Mouse (Mus musculus): Measurements from ENCODE around the gene Clhc1. TPM values are rescaled to one million over a fixed set of nuclear protein-coding genes. Genes with fewer than 3 reads are reported as not detected.

Gene Clhc1
- polyA plus RNA-seq, 1 experiment from 2014 or later: 0.21 TPM

DNA sequence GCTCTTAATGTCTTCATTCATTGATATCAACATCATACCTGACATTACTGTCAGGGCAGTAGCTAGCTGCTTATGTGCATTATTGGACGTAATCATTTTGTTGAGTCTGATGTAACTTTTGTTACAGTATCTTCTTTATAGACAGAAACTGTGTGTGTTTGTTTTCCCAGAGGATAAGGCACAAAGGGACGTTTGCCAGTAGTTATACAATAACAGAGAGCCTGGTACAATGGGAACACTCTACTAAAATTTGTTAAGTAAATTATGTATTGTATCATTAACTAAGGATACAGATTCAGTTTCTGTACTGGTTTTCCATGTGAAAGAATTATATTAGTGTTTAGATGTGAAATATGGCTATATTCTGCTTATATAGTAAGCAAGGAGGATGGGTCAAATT lies 24.9 kb downstream of the Clhc1 start:
- H3K27ac ChIP-seq: no peak overlapping the region
- H3K36me3 ChIP-seq: no peaks in the 10 kb centered on the region
- H3K9me3 ChIP-seq (replicated peaks): no peaks in the 10 kb centered on the region
- no peaks in the 10 kb centered on the region for H3K4me1 ChIP-seq
- H3K4me2 ChIP-seq: no peak overlapping the region
- H3K9ac ChIP-seq: no peak overlapping the region
- H3K27me3 ChIP-seq (replicated peaks): no peaks in the 10 kb centered on the region
- no peak overlapping the region for H3K4me3 ChIP-seq
- WGBS (ENCODE audit: insufficient replicate concordance): 62% methylated on average over 2 of the region's 2 CpGs
- no peak for ATAC-seq

DNA sequence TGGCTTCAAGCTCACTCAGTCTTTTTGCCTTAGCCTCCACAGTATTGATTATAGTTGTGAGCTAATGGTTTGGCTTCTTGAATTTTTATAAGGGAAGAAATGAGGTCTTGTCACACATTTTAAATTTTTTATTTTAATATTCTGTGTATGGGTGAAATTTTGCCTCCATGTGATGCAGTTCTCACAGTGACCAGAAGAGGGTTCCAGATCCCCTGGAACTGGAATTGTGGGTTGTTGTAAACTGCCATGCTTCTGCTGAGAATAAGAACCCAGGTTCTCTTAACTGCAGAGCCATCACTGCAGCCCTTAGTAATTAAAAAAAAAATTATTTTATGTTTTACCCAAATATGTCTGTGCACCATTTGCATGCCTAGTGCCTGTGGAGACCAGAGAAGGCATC lies 31.9 kb downstream of the Clhc1 start:
- Histone ChIP-seq H3K36me3 (no peaks in the 10 kb centered on the region), H3K4me3 (no peak overlapping the region), H3K27ac (no peak overlapping the region), H3K4me2 (no peak overlapping the region), H3K9ac (no peak overlapping the region), H3K4me1 (no peaks in the 10 kb centered on the region), H3K9me3 (replicated peaks) (no peaks in the 10 kb centered on the region; the same call in 1 of the 2 replicates), H3K27me3 (replicated peaks) (no peaks in the 10 kb centered on the region)
- ATAC-seq: no peak

DNA sequence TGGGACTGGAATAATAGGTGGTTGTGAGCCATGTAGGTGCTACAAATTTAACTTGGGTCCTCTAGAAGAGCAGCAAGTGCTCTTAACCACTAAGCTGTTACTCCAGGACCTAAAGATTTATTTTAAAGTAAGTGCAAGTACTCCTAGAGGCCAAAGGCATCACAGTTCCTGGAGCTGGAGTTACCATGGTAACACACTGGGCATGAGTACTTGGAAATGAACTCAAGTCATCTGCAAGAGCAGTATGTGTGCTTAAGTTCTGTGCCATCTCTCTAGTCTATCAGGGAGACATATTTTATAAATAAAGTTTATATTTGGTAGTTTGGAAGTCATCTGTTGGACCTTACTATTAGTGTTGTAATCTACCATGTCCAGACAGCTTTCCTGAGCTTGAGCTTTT lies 47.5 kb downstream of the Clhc1 start:
- H3K36me3 ChIP-seq: no peaks in the 10 kb centered on the region
- H3K4me2 ChIP-seq: no peak overlapping the region
- H3K4me3 ChIP-seq: no peak overlapping the region
- no peaks in the 10 kb centered on the region for H3K4me1 ChIP-seq
- no peak for ATAC-seq
- no peak overlapping the region for H3K27ac ChIP-seq
- no peak overlapping the region for H3K9ac ChIP-seq
- H3K27me3 ChIP-seq (replicated peaks): no peaks in the 10 kb centered on the region
- no peaks in the 10 kb centered on the region for H3K9me3 ChIP-seq (replicated peaks)

DNA sequence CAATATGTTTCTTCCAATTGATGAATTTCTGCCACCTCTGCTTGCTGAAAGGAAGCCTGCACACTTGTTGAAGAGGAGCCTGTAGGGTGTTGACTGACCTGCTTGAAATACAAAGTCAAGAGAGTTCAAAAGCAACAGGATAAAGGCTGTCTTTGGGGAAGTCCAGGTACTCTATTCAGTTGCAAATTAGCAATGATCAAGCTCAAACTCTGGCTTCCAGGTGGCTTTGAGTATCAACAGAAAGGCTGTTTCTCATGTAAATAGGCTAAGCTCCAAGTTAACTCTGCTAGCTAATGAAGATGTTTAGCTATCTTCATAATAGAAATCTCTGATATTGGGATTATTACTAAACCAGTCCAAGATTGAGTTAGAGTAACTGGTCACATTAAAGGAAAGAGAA lies 49.4 kb downstream of the Clhc1 start:
- Histone ChIP-seq H3K4me1 (no peaks in the 10 kb centered on the region), H3K4me3 (no peak overlapping the region), H3K27me3 (replicated peaks) (no peaks in the 10 kb centered on the region), H3K4me2 (no peak overlapping the region), H3K27ac (no peak overlapping the region), H3K9me3 (replicated peaks) (no peaks in the 10 kb centered on the region), H3K36me3 (no peaks in the 10 kb centered on the region), H3K9ac (no peak overlapping the region)
- ATAC-seq: no peak

DNA sequence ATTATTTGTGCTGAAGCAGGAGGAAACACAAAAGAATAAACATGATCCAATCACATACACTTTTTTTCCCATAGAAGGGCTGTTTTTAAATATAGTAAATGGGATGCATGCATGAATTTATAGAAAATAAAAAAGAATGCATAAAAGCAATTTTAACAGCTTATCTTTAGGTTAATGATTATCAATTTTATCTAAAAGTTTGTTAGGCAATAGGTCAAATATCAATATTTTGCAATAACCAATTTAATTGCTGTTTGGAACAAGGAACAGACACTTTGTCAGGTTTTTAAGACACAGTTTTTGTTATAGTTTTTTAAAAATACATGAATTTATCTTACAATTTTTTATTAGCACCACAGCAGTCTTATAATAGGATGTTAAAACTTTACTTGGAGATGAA lies 51.2 kb downstream of the Clhc1 start:
- Histone ChIP-seq H3K4me2 (no peak overlapping the region), H3K36me3 (no peaks in the 10 kb centered on the region), H3K27me3 (replicated peaks) (no peaks in the 10 kb centered on the region), H3K4me3 (no peak overlapping the region), H3K4me1 (no peaks in the 10 kb centered on the region), H3K27ac (no peak overlapping the region), H3K9ac (no peak overlapping the region), H3K9me3 (replicated peaks) (no peaks in the 10 kb centered on the region)
- no peak for ATAC-seq

DNA sequence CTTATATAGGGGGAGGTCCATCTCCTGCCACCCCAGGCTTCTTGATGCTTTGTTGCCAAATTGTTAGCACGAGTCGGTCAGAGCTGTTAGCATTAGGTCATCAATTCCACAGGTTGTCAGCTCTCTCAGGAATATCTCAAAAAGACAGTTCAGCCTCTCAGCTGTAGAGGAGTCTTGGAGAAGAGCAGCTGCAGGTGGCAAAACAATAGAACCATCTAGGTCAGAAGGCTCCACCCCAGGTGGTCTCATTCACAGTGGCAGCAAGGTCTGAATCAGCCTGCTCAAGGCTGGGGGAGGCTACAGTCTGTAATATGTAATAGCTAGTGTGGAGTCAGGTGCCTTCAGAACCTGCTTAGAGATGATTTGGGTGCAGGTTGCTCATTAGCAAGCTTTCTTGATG lies 55.8 kb downstream of the Clhc1 start:
- H3K36me3 ChIP-seq: no peaks in the 10 kb centered on the region
- H3K27ac ChIP-seq: no peak overlapping the region
- no peaks in the 10 kb centered on the region for H3K27me3 ChIP-seq (replicated peaks)
- H3K4me3 ChIP-seq: no peak overlapping the region
- WGBS (ENCODE audit: insufficient replicate concordance): 73% methylated on average over 2 of the region's 2 CpGs
- no peak for ATAC-seq
- no peaks in the 10 kb centered on the region for H3K9me3 ChIP-seq (replicated peaks)
- no peaks in the 10 kb centered on the region for H3K4me1 ChIP-seq
- no peak overlapping the region for H3K4me2 ChIP-seq
- no peak overlapping the region for H3K9ac ChIP-seq

DNA sequence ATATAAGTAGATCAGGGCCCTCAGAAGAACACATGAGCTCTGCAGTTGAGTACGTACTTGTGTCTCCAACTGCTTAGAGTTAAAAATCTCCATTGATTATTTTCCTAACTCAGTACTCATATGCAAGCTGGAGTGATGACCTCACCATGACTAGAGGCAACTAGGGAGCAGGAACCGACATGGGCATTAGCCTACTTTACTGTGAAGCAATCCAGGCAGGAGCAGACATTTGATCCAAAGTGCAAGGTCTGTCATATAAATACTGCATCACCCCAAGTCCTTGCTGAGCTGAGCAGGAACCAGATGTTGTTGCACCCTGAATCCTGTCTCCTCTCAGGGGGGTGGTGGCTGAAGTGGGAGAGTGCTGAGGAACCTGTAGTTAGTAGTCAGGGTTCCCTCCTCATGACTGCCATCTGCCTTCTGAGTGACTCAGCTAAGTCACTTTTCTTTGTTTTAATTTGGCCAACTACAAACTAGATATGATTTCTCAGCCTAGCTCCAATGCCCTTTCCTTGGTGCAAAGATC lies 59.8 kb downstream of the Clhc1 start:
- H3K4me2 ChIP-seq: no peak overlapping the region
- H3K4me3 ChIP-seq: no peak overlapping the region
- no peaks in the 10 kb centered on the region for H3K36me3 ChIP-seq
- H3K4me1 ChIP-seq: peaks cover 3% of the 10 kb centered on the region
- H3K27me3 ChIP-seq (replicated peaks): no peaks in the 10 kb centered on the region
- WGBS (ENCODE audit: insufficient replicate concordance): 72% methylated on average over 2 of the region's 2 CpGs
- H3K9ac ChIP-seq: no peak overlapping the region
- no peak for ATAC-seq
- no peak overlapping the region for H3K27ac ChIP-seq
- no peaks in the 10 kb centered on the region for H3K9me3 ChIP-seq (replicated peaks)

DNA sequence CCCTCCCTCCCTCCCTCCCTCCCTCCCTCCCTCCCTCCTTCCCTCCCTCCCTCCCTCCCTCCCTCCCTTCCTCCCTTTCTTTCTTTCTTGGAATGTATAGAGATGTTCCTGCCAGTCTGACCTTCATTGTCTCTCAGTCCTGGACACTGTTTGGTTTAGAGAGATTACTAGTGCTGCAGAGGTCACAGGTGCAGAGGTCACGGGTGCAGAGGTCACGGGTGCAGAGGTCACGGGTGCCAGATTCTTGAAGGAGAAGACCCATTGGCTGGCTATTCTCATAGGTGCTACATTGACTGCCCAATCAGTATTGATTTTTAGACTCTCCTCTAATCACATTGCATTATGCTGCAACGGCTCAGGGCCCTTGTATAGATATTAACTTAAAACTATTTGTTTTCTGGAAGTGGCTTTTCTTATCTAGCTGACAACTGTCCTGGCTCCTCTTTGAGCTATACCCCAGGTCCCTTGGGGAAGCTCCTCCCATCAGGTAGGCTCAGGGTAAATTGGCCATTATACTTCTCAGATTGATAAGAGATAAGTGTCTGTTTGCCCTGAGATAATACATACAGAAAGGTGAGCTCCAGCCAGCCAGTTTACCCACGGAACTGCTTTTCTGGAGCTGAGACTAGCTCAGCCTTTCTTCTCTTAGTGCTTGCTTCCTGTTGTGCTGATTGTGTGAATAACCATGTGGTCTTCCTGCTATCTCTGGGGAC lies 62.2 kb downstream of the Clhc1 start:
- Histone ChIP-seq H3K4me1 (peaks cover 3% of the 10 kb centered on the region), H3K4me2 (no peak overlapping the region), H3K27me3 (replicated peaks) (no peaks in the 10 kb centered on the region), H3K4me3 (no peak overlapping the region), H3K9me3 (replicated peaks) (no peaks in the 10 kb centered on the region), H3K9ac (no peak overlapping the region), H3K36me3 (no peaks in the 10 kb centered on the region), H3K27ac (no peak overlapping the region)
- 51% methylated on average over 5 of the region's 5 CpGs for WGBS (ENCODE audit: insufficient replicate concordance)
- no peak; the same call in 1 of the 2 replicates for ATAC-seq

DNA sequence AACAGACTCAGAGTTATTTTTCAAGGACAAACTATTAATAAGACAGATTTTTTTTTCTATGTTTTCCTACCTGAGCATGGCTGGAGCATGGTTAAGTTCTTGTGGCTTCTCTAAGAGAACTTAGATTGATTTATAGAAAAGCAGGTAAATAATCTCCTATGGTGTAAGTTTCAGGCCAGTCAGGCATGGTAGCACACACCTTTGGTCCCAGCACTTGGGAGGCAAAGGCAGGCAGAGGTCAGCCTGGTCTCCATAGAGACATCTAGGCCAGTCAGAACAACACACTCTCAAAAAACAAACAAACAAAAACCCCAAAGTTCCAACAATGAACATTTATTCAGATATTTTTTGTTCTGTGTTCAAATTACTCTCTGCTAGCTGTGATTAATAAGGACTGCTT lies 64.3 kb downstream of the Clhc1 start:
- Histone ChIP-seq H3K27me3 (replicated peaks) (no peaks in the 10 kb centered on the region), H3K27ac (no peak overlapping the region), H3K4me3 (no peak overlapping the region), H3K4me2 (no peak overlapping the region), H3K9me3 (replicated peaks) (no peaks in the 10 kb centered on the region), H3K9ac (no peak overlapping the region), H3K36me3 (no peaks in the 10 kb centered on the region), H3K4me1 (peaks cover 3% of the 10 kb centered on the region)
- no peak for ATAC-seq

DNA sequence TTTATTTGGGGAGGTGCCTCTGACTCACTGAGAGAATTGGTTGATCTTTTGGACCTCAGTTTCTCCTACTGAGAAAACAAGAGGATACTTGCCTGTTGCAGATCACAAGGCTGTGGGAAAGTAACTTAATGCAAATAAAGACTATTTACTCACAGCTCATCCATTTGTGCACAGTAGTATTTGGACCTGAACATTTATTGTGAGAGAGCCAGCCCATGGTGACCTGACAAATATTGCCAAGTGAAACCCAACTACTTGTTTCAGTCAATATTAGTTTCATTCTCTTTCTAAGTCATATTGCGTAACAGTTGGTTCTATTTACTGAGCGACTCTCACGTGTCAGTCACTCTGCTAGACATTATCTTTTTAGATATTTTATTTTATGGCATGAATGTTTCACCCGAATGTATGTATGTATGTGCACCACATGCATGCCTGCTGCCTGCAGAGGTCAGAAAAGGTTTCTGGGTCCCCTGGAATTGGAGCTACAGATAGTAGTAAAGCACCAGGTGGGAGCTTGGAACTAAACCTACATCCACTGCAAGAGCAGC lies 65.5 kb downstream of the Clhc1 start:
- H3K4me3 ChIP-seq: no peak overlapping the region
- no peaks in the 10 kb centered on the region for H3K27me3 ChIP-seq (replicated peaks)
- H3K4me2 ChIP-seq: no peak overlapping the region
- no peak for ATAC-seq
- H3K36me3 ChIP-seq: no peaks in the 10 kb centered on the region
- peaks cover 3% of the 10 kb centered on the region for H3K4me1 ChIP-seq
- H3K9ac ChIP-seq: no peak overlapping the region
- no peaks in the 10 kb centered on the region for H3K9me3 ChIP-seq (replicated peaks)
- WGBS (ENCODE audit: insufficient replicate concordance): 65% methylated on average over 4 of the region's 4 CpGs
- no peak overlapping the region for H3K27ac ChIP-seq

DNA sequence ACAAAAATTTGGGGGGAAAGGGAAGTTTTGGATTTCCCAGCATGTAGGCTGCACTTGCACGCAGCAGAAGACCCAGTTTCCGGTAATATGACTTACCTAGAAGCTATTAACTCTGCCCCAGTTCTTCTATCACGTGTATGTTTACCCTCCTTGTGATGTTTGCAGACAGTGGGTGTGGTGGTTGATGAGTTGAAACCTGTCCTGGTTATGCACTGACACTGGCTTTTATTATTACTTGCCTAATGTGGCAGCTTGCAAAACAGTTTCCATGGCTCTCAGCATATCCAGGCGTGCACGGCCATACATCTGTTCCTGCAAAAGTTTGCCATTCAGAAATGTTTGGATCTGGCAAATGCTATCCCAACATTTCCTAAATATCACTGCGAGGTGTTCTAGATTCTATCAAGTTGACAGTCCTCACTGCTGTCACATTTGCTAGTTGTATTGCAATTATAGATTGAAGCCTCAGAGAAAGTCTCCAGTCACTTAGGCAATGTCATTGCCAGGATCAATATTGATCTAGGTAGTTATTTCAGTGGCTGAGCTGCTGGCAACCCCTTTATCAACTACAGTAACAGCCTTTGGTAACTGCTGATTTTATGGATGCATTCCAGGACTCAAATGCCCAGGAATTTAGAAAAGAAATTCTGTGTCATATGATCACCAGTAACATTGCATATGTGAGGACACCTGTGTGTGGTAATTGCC lies 66.6 kb downstream of the Clhc1 start:
- H3K27me3 ChIP-seq (replicated peaks): no peaks in the 10 kb centered on the region
- ATAC-seq: no peak
- WGBS (ENCODE audit: insufficient replicate concordance): 59% methylated on average over 6 of the region's 6 CpGs

DNA sequence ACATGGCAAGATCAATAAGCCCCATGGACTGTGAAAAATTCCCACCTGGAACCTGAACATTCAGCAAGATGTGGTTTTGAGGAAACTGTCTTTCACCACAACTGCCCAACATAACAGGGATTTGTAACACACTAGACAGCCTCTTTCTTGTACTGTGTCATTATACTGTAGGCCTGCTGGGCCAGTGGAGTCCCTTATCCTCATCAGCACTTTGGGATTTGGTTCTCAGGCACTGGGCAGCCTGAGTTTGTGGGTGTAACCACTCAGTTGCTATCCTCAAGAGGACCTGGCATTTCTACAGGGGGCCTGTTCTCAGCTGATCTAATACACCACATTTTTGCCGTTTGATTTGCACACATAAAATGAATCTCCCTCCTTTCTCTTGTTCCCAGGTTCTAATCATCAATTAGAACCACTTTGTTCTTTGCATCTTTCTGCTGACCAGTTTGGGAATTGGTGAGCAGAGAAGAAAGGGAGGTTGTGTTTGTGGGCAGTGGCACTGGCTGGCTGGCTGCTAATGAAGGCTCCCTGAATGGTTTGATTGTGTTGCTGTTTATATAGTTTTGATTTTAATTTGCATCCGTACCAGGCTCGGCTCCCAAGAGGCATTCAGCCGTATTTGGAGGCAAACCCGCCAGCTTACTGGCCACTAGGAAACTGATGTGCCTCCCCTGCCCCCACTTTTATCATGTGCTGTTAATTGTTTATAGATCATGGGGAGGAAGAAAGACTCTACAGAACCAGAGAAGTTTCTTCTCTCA lies 74.5 kb downstream of the Clhc1 start:
- Histone ChIP-seq H3K9me3 (replicated peaks) (no peaks in the 10 kb centered on the region), H3K4me2 (no peak overlapping the region), H3K9ac (no peak overlapping the region), H3K36me3 (no peaks in the 10 kb centered on the region), H3K27me3 (replicated peaks) (no peaks in the 10 kb centered on the region), H3K4me1 (no peaks in the 10 kb centered on the region), H3K4me3 (no peak overlapping the region), H3K27ac (no peak overlapping the region)
- ATAC-seq: no peak
- WGBS (ENCODE audit: insufficient replicate concordance): 71% methylated on average over 5 of the region's 5 CpGs

More for the DNA sequence above, 66.6 kb downstream of the Clhc1 start:
- Histone ChIP-seq H3K9me3 (replicated peaks) (no peaks in the 10 kb centered on the region), H3K27ac (no peak overlapping the region), H3K9ac (no peak overlapping the region), H3K4me2 (no peak overlapping the region), H3K4me1 (peaks cover 3% of the 10 kb centered on the region), H3K36me3 (no peaks in the 10 kb centered on the region), H3K4me3 (no peak overlapping the region)

Data from liver, embryonic 12.5 days (tissue).